Mouse (Mus musculus) brain, embryonic 14.5 days (tissue): Measurements from ENCODE around the gene Nrn1.

ENCODE experiments used
- CTCF ChIP-seq: fragments of 200-500 bp; IDR thresholded peaks from 2 replicates; pipeline ENCODE4 v1.5.1; 2012; ENCODE audit warnings: inconsistent platforms, mild to moderate bottlenecking, moderate library complexity, borderline replicate concordance; ENCODE audit not compliant: insufficient read depth, insufficient read length; ENCODE audit errors: extremely low read depth
- POLR2A ChIP-seq: fragments of 200-500 bp; IDR thresholded peaks from 2 replicates; pipeline ENCODE4 v1.6.1; 2012; ENCODE audit warnings: mild to moderate bottlenecking, inconsistent platforms, borderline replicate concordance; ENCODE audit not compliant: poor library complexity, insufficient read depth, insufficient read length, severe bottlenecking; ENCODE audit errors: extremely low read depth

GRCm38 (mm10) chr13:36731016-36731930, 3.7 kb downstream of the Nrn1 start:
- no peak for TF ChIP-seq CTCF
- TF ChIP-seq POLR2A: no peak
